ENCODE assay signal across 29 mouse cellular contexts in genomic region chr10:5520695-5521094, GRCm38 (mm10). TPM values are rescaled to one million over a fixed set of nuclear protein-coding genes. Genes with fewer than 3 reads are reported as not detected.
A peak's percentile ranks its signal among the peaks of the same experiment; 100 is the strongest.
DNase-seq lines count a peak whose midpoint lies in the region; ATAC-seq and TF ChIP-seq lines count a peak whose summit lies in the region.
"Had no signal": no experiment of that assay in that cellular context is flagged by ENCODE, and none has a peak within 500 bp of the region (broad histone marks: within the 10 kb centered on the region; RNA-seq: fewer than 3 reads in every experiment).

No protein-coding gene starts in this region.

- H3K4me1 ChIP-seq in heart, adult 2 months (ENCODE audit: control insufficient read depth, insufficient read depth, low read length) = peaks cover 13% of the 10 kb centered on the region
- H3K4me1 ChIP-seq in liver, embryonic 11.5 days (replicated peaks; ENCODE audit: control insufficient read depth, insufficient read depth, low read length) = no peaks in the 10 kb centered on the region
- H3K4me1 ChIP-seq: limb, embryonic 10.5 days; limb, embryonic 15.5 days; liver, embryonic 15.5 days; midbrain, embryonic 15.5 days; neural tube, embryonic 15.5 days had no signal

- TF ChIP-seq EP300 in heart, adult 2 months (IDR thresholded peaks at IDR 0.05; ENCODE audit: insufficient read depth, low read depth, low read length) = no peak

- H3K27me3 ChIP-seq in heart, adult 2 months (ENCODE audit: control insufficient read depth, insufficient read depth, low read length) = no peaks in the 10 kb centered on the region
- no peaks in the 10 kb centered on the region for H3K27me3 ChIP-seq in liver, embryonic 11.5 days (replicated peaks; ENCODE audit: control insufficient read depth, insufficient read depth, low read length)
- H3K27me3 ChIP-seq: CH12.LX; limb, embryonic 15.5 days; liver, embryonic 15.5 days; midbrain, embryonic 15.5 days; neural tube, embryonic 15.5 days had no signal

- no peak for TF ChIP-seq POLR2A in heart, adult 2 months (IDR thresholded peaks at IDR 0.05; ENCODE audit: insufficient read depth, low read depth, low read length)

- H3K36me3 ChIP-seq in heart, adult 2 months (ENCODE audit: control insufficient read depth, insufficient read depth, low read length) = peaks cover 17% of the 10 kb centered on the region; the same call in 1 of the 2 replicates
- no peaks in the 10 kb centered on the region for H3K36me3 ChIP-seq in liver, embryonic 11.5 days (ENCODE audit: control insufficient read depth, insufficient read depth, low read length)
- H3K36me3 ChIP-seq: limb, embryonic 10.5 days; limb, embryonic 15.5 days; liver, embryonic 15.5 days; midbrain, embryonic 15.5 days; neural tube, embryonic 15.5 days had no signal

- H3K27ac ChIP-seq in heart, adult 2 months = peak overlapping the region; percentile 64
- no peak overlapping the region for H3K27ac ChIP-seq in liver, embryonic 11.5 days (ENCODE audit: low read depth, low read length)
- H3K27ac ChIP-seq: hindbrain, embryonic 14.5 days; limb, embryonic 10.5 days; limb, embryonic 15.5 days; liver, embryonic 15.5 days; midbrain, embryonic 15.5 days; neural tube, embryonic 15.5 days had no signal

- H3K4me3 ChIP-seq in heart, adult 2 months = no peak overlapping the region
- H3K4me3 ChIP-seq in liver, embryonic 11.5 days (ENCODE audit: low read depth, low read length) = no peak overlapping the region
- H3K4me3 ChIP-seq: limb, embryonic 10.5 days; limb, embryonic 15.5 days; liver, embryonic 15.5 days; midbrain, embryonic 15.5 days; neural tube, embryonic 15.5 days had no signal

- no peak overlapping the region for H3K9ac ChIP-seq in heart, adult 2 months (ENCODE audit: low read depth, low read length)
- no peak overlapping the region for H3K9ac ChIP-seq in liver, embryonic 11.5 days (ENCODE audit: low read depth, low read length)
- H3K9ac ChIP-seq: hindbrain, embryonic 14.5 days; limb, embryonic 15.5 days; liver, embryonic 15.5 days; lung, embryonic 14.5 days; midbrain, embryonic 15.5 days; neural tube, embryonic 15.5 days had no signal

- no peak for TF ChIP-seq CTCF in heart, adult 2 months (IDR thresholded peaks at IDR 0.05)

- intact Hi-C loops in heart, adult 2 months (cut with DNase I) = no loop called here
- intact Hi-C loops in heart, postnatal 25 days (cut with DNase I) = no loop called here

- H3K4me2 ChIP-seq in liver, embryonic 11.5 days = no peak overlapping the region
- H3K4me2 ChIP-seq: heart, embryonic 11.5 days; hindbrain, embryonic 14.5 days; limb, embryonic 15.5 days; liver, embryonic 15.5 days; lung, embryonic 14.5 days; midbrain, embryonic 15.5 days; neural tube, embryonic 15.5 days had no signal

- peak; percentile 85 for ATAC-seq in cerebellum, adult (ENCODE audit: insufficient number of reproducible peaks, low FRiP score, low TSS enrichment)
- ATAC-seq in liver, embryonic 11.5 days (replicated peaks; ENCODE audit: low FRiP score) = no peak
- ATAC-seq: forebrain, embryonic 14.5 days; intestine, postnatal 0 days; midbrain, embryonic 15.5 days; Patski had no signal

- no peaks in the 10 kb centered on the region for H3K9me3 ChIP-seq in liver, embryonic 11.5 days (ENCODE audit: control insufficient read depth, low read length)
- H3K9me3 ChIP-seq: limb, embryonic 10.5 days; limb, embryonic 15.5 days; liver, embryonic 15.5 days; midbrain, embryonic 15.5 days; neural tube, embryonic 15.5 days had no signal

- H3K79me2 ChIP-seq in heart, adult 2 months (replicated peaks; ENCODE audit: control insufficient read depth, insufficient read depth, low read length) = no peaks in the 10 kb centered on the region

- 42% methylated on average over 1 of the region's 1 CpGs for WGBS in heart, adult 2 months
- WGBS in liver, embryonic 11.5 days = 89% methylated on average over 1 of the region's 1 CpGs

- no peak for DNase-seq in cerebellum, postnatal 4 days (ENCODE audit: low spot score in 2 of 2)
- no peak for DNase-seq in heart, adult 2 months
- DNase-seq in heart, postnatal 25 days (ENCODE audit: low spot score) = no peak
- peak; percentile 86 for DNase-seq in cerebellum, adult 9-10 months
- DNase-seq in Muller cell, postnatal 12 days (ENCODE audit: inconsistent ontology term) = no peak
- no peak for DNase-seq in liver, embryonic 11.5 days (ENCODE audit: low spot score)
- DNase-seq in adrenal gland, adult 2 months = no peak
- DNase-seq: adrenal gland, postnatal 14 days; gastrocnemius, postnatal 14 days; kidney, adult 9 months; kidney, postnatal 10 days; layer of hippocampus, postnatal 36 days; lung, embryonic 14.5 days; lung, postnatal 14 days; right cerebral cortex, postnatal 25 days; spleen, adult 18-20 months; thymus, postnatal 14 days had no signal

RNA-seq across cellular contexts. Expression of gene Syne1, which starts 30.6 kb away (rescaled TPM):
- 10 to 100 TPM; 53.6 to 66.6 TPM for total RNA-seq in heart, adult 2 months (2021)
- polyA plus RNA-seq in heart, adult 2 months (2012; rRNA removed) = 29.0 and 42.6 TPM in 2 replicates
- total RNA-seq in heart, postnatal 25 days (2021) = 10 to 100 TPM; 63.2 to 70.1 TPM
- polyA plus RNA-seq in liver, embryonic 11.5 days (2014; fragmentation: Nextera tagmentation; extraction: Ambion mirVana) = 5.0 and 5.7 TPM in 2 replicates
- 10 to 100 TPM; 21.0 to 21.2 TPM for total RNA-seq in adrenal gland, adult 2 months (2021)
- polyA plus RNA-seq in adrenal gland, adult 2 months (2012; rRNA removed) = 7.1 and 7.7 TPM in 2 replicates
